Mouse (Mus musculus): ENCODE results near the gene Rnf17. TPM values are rescaled to one million over a fixed set of nuclear protein-coding genes. Genes with fewer than 3 reads are reported as not detected.
A peak's percentile ranks its signal among the peaks of the same experiment; 100 is the strongest.

Gene Rnf17
- polyA plus RNA-seq, 1 experiment: 0.04 TPM

DNA sequence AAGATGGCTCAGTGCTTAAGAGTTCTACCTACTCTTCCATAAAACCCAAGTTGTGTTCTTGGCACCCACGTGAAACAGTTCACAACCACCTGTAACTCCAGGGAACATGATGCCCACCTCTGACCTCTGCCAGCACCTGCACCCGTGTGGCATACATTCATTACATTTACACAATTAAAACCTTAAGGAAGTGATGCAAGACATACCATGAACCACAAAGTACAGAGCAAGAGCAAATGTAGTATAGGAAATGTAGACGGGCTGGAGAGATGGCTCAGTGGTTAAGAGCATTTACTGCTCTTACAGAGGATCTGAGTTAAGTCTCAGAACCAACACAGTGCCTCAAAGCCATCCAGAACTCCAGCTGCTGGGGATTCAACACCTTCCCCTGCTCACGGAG, 166.7 kb downstream of the Rnf17 start:
- Histone ChIP-seq H3K4me1 (ENCODE audit: control insufficient read depth, insufficient read depth, insufficient read length) (peaks cover 10% of the 10 kb centered on the region; the same call in 1 of the 2 replicates), H3K27ac (ENCODE audit: insufficient read depth, low read length) (no peak overlapping the region), H3K27me3 (ENCODE audit: control insufficient read depth, insufficient read depth, low read length) (no peaks in the 10 kb centered on the region), H3K4me3 (ENCODE audit: extremely low read depth, insufficient read depth, insufficient read length) (no peak overlapping the region), H3K36me3 (ENCODE audit: control insufficient read depth, insufficient read depth, low read length) (peaks cover 3% of the 10 kb centered on the region)
- no peak for TF ChIP-seq CTCF (IDR thresholded peaks at IDR 0.05; ENCODE audit: extremely low read depth, insufficient read depth, insufficient read length, insufficient replicate concordance)
- no peak for TF ChIP-seq POLR2A (IDR thresholded peaks at IDR 0.05; ENCODE audit: low read depth, low read length)
- no peak for DNase-seq (ENCODE audit: low read depth in 1 of 2, low spot score in 2 of 2)
- WGBS: 52% methylated on average over 4 of the region's 4 CpGs

DNA sequence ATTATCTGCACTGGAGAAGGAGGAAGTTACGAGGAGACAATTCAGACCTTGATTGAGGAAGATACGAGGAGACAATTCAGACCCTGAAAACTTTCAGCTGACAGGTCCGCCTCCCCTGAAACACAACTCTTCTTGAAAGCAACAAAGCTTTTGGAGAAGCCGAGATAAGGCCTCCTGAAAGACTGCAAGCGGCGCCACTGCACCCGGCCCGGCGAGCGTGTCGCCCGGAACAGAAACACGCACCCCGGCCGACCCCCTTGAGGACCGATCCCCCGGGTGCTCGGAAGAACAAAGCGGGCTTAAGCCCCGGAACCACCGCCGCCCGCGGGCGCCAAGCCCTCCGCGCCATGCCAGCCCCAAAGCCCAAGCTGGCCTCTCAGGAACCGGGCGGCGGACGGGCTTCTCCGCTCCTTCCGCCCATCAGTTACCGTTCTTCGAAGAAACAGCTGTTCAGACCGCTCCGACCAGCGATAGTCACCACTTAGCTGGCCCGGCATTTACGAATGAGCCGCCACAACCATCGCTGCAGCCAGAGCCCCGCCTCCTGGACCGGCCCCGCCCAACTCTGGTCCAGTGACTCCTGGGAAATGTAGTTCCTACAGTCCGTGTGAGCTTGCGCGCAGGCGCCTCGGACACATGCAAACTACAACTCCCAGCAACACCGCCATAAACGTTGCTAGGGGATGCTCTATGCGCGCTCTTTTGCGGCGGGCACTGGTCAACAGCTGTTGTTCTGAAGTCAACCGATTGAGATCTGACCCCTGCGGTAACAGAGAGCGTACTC, 169.1 kb downstream of the Rnf17 start:
- peak; percentile 87 to 93 for DNase-seq (ENCODE audit: low read depth in 1 of 2, low spot score in 2 of 2)
- Histone ChIP-seq H3K27me3 (ENCODE audit: control insufficient read depth, insufficient read depth, low read length) (no peaks in the 10 kb centered on the region; the same call in 1 of the 2 replicates), H3K4me3 (ENCODE audit: extremely low read depth, insufficient read depth, insufficient read length) (peak overlapping the region; percentile 72), H3K27ac (ENCODE audit: insufficient read depth, low read length) (peak overlapping the region; percentile 38; the same call in 1 of the 2 replicates), H3K4me1 (ENCODE audit: control insufficient read depth, insufficient read depth, insufficient read length) (peaks cover 12% of the 10 kb centered on the region), H3K36me3 (ENCODE audit: control insufficient read depth, insufficient read depth, low read length) (no peaks in the 10 kb centered on the region)
- TF ChIP-seq CTCF (IDR thresholded peaks at IDR 0.05; ENCODE audit: extremely low read depth, insufficient read depth, insufficient read length, insufficient replicate concordance) (no peak), POLR2A (IDR thresholded peaks at IDR 0.05; ENCODE audit: low read depth, low read length) (no peak)
- under 1% methylated on average over 58 of the region's 59 CpGs for WGBS

DNA sequence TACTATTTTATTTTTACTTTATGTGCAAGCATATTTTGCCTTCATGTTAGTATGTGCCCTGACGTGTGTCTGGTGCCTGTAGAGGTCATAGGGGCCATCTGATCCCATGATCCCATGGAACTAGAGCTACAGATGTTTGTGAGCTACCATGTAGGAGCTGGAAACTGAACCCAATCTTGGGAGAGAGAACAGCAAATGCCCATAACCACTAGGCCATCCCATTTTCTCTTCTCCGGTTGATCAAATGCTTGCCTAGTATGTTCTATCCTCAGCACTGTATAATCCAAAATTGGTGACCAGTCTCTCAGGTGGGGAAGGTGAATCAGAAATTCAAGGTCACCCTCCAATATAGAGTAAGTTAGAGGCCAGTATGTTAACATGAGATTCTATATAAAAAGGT, 170.2 kb downstream of the Rnf17 start:
- Histone ChIP-seq H3K27me3 (ENCODE audit: control insufficient read depth, insufficient read depth, low read length) (no peaks in the 10 kb centered on the region; the same call in 1 of the 2 replicates), H3K27ac (ENCODE audit: insufficient read depth, low read length) (no peak overlapping the region), H3K36me3 (ENCODE audit: control insufficient read depth, insufficient read depth, low read length) (no peaks in the 10 kb centered on the region), H3K4me3 (ENCODE audit: extremely low read depth, insufficient read depth, insufficient read length) (no peak overlapping the region), H3K4me1 (ENCODE audit: control insufficient read depth, insufficient read depth, insufficient read length) (peaks cover 8% of the 10 kb centered on the region)
- TF ChIP-seq CTCF (IDR thresholded peaks at IDR 0.05; ENCODE audit: extremely low read depth, insufficient read depth, insufficient read length, insufficient replicate concordance): no peak
- no peak for TF ChIP-seq POLR2A (IDR thresholded peaks at IDR 0.05; ENCODE audit: low read depth, low read length)
- WGBS: 83% methylated on average over 2 of the region's 2 CpGs
- DNase-seq (ENCODE audit: low read depth in 1 of 2, low spot score in 2 of 2): no peak

Other genes starting within 250 kb of the Rnf17 start
- not detected in 2 replicates for gene Gzmg, start 243.0 kb upstream of the Rnf17 start, polyA plus RNA-seq (2012; rRNA removed)
- gene Gzmn, start 228.0 kb upstream of the Rnf17 start, polyA plus RNA-seq (2012; rRNA removed): not detected in 2 replicates
- gene Gzmf, start 191.2 kb upstream of the Rnf17 start, polyA plus RNA-seq (2012; rRNA removed): not detected in 2 replicates
- not detected in 2 replicates for gene Gzmc, start 167.9 kb upstream of the Rnf17 start, polyA plus RNA-seq (2012; rRNA removed)
- gene Gzmb, start 140.3 kb upstream of the Rnf17 start, polyA plus RNA-seq (2012; rRNA removed): 2.6 and 2.7 TPM in 2 replicates
- gene Atp12a, start 37.5 kb upstream of the Rnf17 start, polyA plus RNA-seq (2012; rRNA removed): not detected in 2 replicates
- 1.4 and 2.9 TPM in 2 replicates for gene Cenpj, start 172.8 kb downstream of the Rnf17 start, polyA plus RNA-seq (2012; rRNA removed)
- gene Parp4, start 173.0 kb downstream of the Rnf17 start, polyA plus RNA-seq (2012; rRNA removed): 7.4 and 7.6 TPM in 2 replicates